Mouse (Mus musculus): ENCODE measurements around the gene Mks1. TPM values are rescaled to one million over a fixed set of nuclear protein-coding genes. Genes with fewer than 3 reads are reported as not detected.

The Mks1 gene
- 3.6 and 4.6 TPM in 2 replicates for polyA plus RNA-seq (2012; rRNA removed)

DNA sequence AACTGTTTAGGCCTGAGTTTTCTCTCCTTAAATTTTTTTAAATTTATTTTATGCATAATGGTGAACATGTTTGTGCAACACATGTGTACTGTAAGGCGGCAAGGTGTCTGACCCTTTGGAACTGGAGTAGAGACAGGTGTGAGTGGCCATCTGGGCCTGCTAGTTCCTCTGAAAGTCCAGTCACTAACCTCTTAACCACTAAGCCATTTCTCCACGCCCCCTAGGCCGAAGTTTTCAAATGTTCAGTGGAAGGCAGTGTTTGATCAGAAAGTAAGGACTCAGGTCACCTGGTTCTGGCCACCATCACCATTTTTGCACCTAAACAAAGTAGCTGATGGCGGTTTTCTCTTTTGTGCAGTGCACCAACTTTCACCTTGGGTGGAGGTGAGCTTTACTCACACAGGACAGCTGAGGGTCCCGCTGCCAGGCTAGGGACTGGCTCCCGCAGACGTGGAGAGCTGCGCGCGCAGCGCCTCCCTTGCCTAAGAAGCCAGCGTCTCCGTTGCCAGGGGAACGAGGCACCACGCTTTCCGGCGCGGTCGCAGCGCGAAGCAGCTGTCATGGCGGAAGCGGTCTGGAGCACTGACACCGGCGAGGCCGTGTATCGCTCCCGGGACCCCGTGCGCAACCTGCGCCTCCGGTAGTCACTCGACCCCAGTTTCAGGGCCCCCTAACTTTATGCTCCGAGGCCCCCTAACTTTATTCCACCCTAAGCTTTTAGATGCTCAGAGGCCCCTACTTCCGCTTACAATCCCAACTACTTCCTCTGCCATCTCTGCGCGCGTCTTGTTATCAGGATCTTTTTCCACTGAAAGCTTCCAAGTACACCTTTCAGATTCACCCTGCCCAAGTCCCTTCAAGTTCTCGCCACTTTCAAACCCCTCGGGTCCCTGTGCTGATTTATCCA is at the start of gene Mks1:
TSS of gene Mks1 (plus strand) at position 526 of the 907 bp plus-strand sequence.

DNA sequence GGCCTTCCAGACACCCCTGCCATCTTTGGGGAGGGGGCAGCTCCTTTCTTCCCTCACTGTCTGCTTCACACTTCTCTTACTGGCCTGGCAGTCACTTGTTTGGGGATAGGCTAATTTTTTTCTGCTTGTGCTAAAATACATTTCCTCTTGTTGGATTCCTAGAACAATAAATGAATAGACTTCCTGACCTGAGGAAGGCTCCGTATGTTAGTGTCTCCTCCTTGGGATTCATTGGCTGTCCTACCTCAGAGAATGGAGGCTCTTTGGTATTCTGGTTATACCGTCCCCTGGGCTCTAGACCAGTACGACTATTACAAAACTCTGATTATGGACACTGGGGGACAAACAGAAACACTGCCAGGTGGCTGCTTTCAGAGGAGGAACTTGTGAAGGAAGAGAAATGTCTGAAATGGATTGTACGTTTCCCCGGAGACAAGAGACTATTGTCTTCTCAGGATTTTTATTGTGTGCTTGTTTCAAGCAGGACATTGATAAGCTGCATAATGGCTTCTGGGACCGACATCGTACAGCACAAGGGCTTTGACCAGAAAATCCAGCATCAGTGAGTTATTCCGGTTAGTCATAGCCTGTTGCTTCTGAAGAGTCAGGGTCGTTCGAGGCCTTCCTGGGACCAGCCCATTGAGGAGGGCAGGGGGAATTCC is 24.6 kb upstream of the Mks1 start, which contains the start of gene Lpo:
TSS of gene Lpo (minus strand) at position 51 of the 662 bp plus-strand sequence.

GRCm38 (mm10) chr11:87875436-87875835 is 22.4 kb downstream of the Mks1 start, which contains the start of gene Epx:
Epx (minus strand) TSS chr11:87875536.

GRCm38 (mm10) chr11:87892168-87892567 is 39.2 kb downstream of the Mks1 start, which contains the start of gene Olfr462:
Olfr462 (minus strand) TSS chr11:87892268.

GRCm38 (mm10) chr11:87897287-87897686 is 44.3 kb downstream of the Mks1 start, which contains the start of gene Olfr463:
Olfr463 (minus strand) TSS chr11:87897387.

Other genes starting within 250 kb of the Mks1 start
- gene Hsf5, start 236.1 kb upstream of the Mks1 start, polyA plus RNA-seq (2012; rRNA removed) = 0.04 TPM in 1 of 2 replicates, not detected in the other
- 9.4 and 10.8 TPM in 2 replicates for gene Rnf43, start 190.5 kb upstream of the Mks1 start, polyA plus RNA-seq (2012; rRNA removed)
- 12.7 and 14.1 TPM in 2 replicates for gene Supt4a, start 115.7 kb upstream of the Mks1 start, polyA plus RNA-seq (2012; rRNA removed)
- 0.88 and 1.2 TPM in 2 replicates for gene Tspoap1, start 92.7 kb upstream of the Mks1 start, polyA plus RNA-seq (2012; rRNA removed)
- 0.12 TPM in 1 of 2 replicates, not detected in the other for gene Mpo, start 59.6 kb upstream of the Mks1 start, polyA plus RNA-seq (2012; rRNA removed)
- 0.03 and 0.10 TPM in 2 replicates for gene Lpo, start 24.9 kb upstream of the Mks1 start, polyA plus RNA-seq (2012; rRNA removed)
- not detected in 2 replicates for gene Epx, start 22.3 kb downstream of the Mks1 start, polyA plus RNA-seq (2012; rRNA removed)
- gene Olfr462, start 39.1 kb downstream of the Mks1 start, polyA plus RNA-seq (2012; rRNA removed) = not detected in 2 replicates
- not detected in 2 replicates for gene Olfr463, start 44.2 kb downstream of the Mks1 start, polyA plus RNA-seq (2012; rRNA removed)
- gene Olfr464, start 67.8 kb downstream of the Mks1 start, polyA plus RNA-seq (2012; rRNA removed) = not detected in 2 replicates
- gene Dynll2, start 134.3 kb downstream of the Mks1 start, polyA plus RNA-seq (2012; rRNA removed) = 36.3 and 56.7 TPM in 2 replicates
- gene Srsf1, start 194.2 kb downstream of the Mks1 start, polyA plus RNA-seq (2012; rRNA removed) = 42.6 and 64.7 TPM in 2 replicates
- gene Vezf1, start 215.1 kb downstream of the Mks1 start, polyA plus RNA-seq (2012; rRNA removed) = 4.4 and 4.7 TPM in 2 replicates
- gene Cuedc1, start 244.8 kb downstream of the Mks1 start, polyA plus RNA-seq (2012; rRNA removed) = 16.0 and 24.3 TPM in 2 replicates